Mouse (Mus musculus) midbrain, embryonic 14.5 days (tissue): ENCODE data around the gene Atl2. TPM values are rescaled to one million over a fixed set of nuclear protein-coding genes. Genes with fewer than 3 reads are reported as not detected.

Source experiments
- ATAC-seq: fragments of 200-750 bp; cut with Nextera tagmentation; 2 replicates; pipeline ENCODE4 v1.8.0; 2017; ENCODE audit warnings: moderate number of reproducible peaks, moderate library complexity; ENCODE audit not compliant: low FRiP score, low TSS enrichment
- DNase-seq: peaks from one replicate; pipeline ENCODE4 v3.0.0-alpha.2; 2015
- H3K27ac ChIP-seq: fragments of 300-500 bp; sonication (generic); replicated peaks from 2 replicates; pipeline ENCODE4 v1.5.1; 2014; ENCODE audit warnings: mild to moderate bottlenecking, low read depth, low read length, moderate library complexity
- H3K27me3 ChIP-seq: fragments of 300-500 bp; sonication (generic); 2 replicates; pipeline ENCODE4 v1.6.1; 2014; ENCODE audit warnings: low read length, control low read depth, mixed read lengths; ENCODE audit not compliant: control insufficient read depth, insufficient read depth
- H3K36me3 ChIP-seq: fragments of 300-500 bp; sonication (generic); 2 replicates; pipeline ENCODE4 v1.6.1; 2014; ENCODE audit warnings: low read length, control low read depth; ENCODE audit not compliant: control insufficient read depth, insufficient read depth
- H3K4me1 ChIP-seq: fragments of 300-500 bp; sonication (generic); 2 replicates; pipeline ENCODE4 v1.6.1; 2014; ENCODE audit warnings: mild to moderate bottlenecking, antibody characterized with exemption, low read length, control low read depth; ENCODE audit not compliant: control insufficient read depth, insufficient read depth
- H3K4me2 ChIP-seq: fragments of 300-500 bp; sonication (generic); 2 replicates; pipeline ENCODE4 v1.6.1; 2014; ENCODE audit warnings: mild to moderate bottlenecking, low read length, moderate library complexity
- H3K4me3 ChIP-seq: fragments of 300-500 bp; sonication (generic); replicated peaks from 2 replicates; pipeline ENCODE4 v1.5.1; 2014; ENCODE audit warnings: low read depth, low read length
- H3K9ac ChIP-seq: fragments of 300-500 bp; sonication (generic); replicated peaks from 2 replicates; pipeline ENCODE4 v1.6.1; 2014; ENCODE audit warnings: mild to moderate bottlenecking, low read length, moderate library complexity
- H3K9me3 ChIP-seq: fragments of 300-500 bp; sonication (generic); 2 replicates; pipeline ENCODE4 v1.6.1; 2016; ENCODE audit warnings: low read length, control low read depth, mixed read lengths; ENCODE audit not compliant: control insufficient read depth
- WGBS: fragments of 180-500 bp; shearing (Covaris S2); extraction: QIAGEN DNeasy Blood & Tissue Kit; methylation state at CpG from one replicate; pipeline ENCODE4 v1.1.7; 2014; 5-methylcytosine and 5-hydroxymethylcytosine counted together
- polyA plus RNA-seq: library from polyadenylated mRNA; unstranded; fragments of >200 nt; fragmentation: Nextera tagmentation; extraction: Ambion mirVana; gene quantifications from 2 replicates; pipeline ENCODE4 v1.2.1, GENCODE M21; 2014

Gene Atl2
- polyA plus RNA-seq, 1 experiment from 2014 or later: 37.6 TPM

GRCm38 (mm10) chr17:79798831-79799230 is 97.1 kb downstream of the Atl2 start:
- WGBS: 92% methylated on average over 10 of the region's 10 CpGs
- no peak overlapping the region for H3K4me2 ChIP-seq
- no peak overlapping the region for H3K9ac ChIP-seq
- H3K36me3 ChIP-seq: no peaks in the 10 kb centered on the region
- H3K4me3 ChIP-seq: no peak overlapping the region
- H3K27ac ChIP-seq: no peak overlapping the region
- H3K4me1 ChIP-seq: no peaks in the 10 kb centered on the region
- no peaks in the 10 kb centered on the region for H3K9me3 ChIP-seq
- H3K27me3 ChIP-seq: no peaks in the 10 kb centered on the region
- ATAC-seq (no peak), DNase-seq (no peak)

Other genes with a start within 250 kb of the Atl2 start
- gene Cyp1b1, start 181.1 kb downstream of the Atl2 start, polyA plus RNA-seq: 0.18 and 9.2 TPM in 2 replicates
- gene Hnrnpll, start 166.2 kb upstream of the Atl2 start, polyA plus RNA-seq: 68.2 and 76.7 TPM in 2 replicates
- gene Galm, start 231.3 kb upstream of the Atl2 start, polyA plus RNA-seq: 0.63 and 1.6 TPM in 2 replicates